Mouse (Mus musculus) frontal cortex, adult (tissue): Measurements from ENCODE around the gene H2-D1.
A peak's percentile ranks its signal among the peaks of the same experiment; 100 is the strongest.
"Not testable (repeated sequence)": the region's sequence is repeated elsewhere in the genome, so short reads cannot be mapped to it uniquely, and the experiment has no call there.

Experiments used
- ATAC-seq: cut with Nextera tagmentation; 2 replicates; pipeline ENCODE4 v1.9.2; 2017; ENCODE audit warnings: mild to moderate bottlenecking, moderate library complexity, mixed read lengths; ENCODE audit not compliant: low TSS enrichment

Gene H2-D1

GRCm38 (mm10) chr17:35257378-35257777 lies 5.2 kb upstream of the H2-D1 start:
- ATAC-seq = no peak

GRCm38 (mm10) chr17:35257824-35258491 lies 4.6 kb upstream of the H2-D1 start:
- ATAC-seq = peak; percentile 39; the same call in 1 of the 2 replicates

- ATAC-seq = no peak
These were observed 3.7 kb upstream of the H2-D1 start for GRCm38 (mm10) chr17:35258492-35259478.

GRCm38 (mm10) chr17:35259621-35260020 lies 2.9 kb upstream of the H2-D1 start:
- ATAC-seq = no peak

- ATAC-seq = no peak
These were observed 879 bp upstream of the H2-D1 start for GRCm38 (mm10) chr17:35261651-35262050.

GRCm38 (mm10) chr17:35263523-35263883 lies 973 bp downstream of the H2-D1 start:
- ATAC-seq = no peak

GRCm38 (mm10) chr17:35267399-35268086 lies 5.0 kb downstream of the H2-D1 start:
- no peak for ATAC-seq

GRCm38 (mm10) chr17:35269653-35270347 lies 7.3 kb downstream of the H2-D1 start:
- no peak for ATAC-seq

GRCm38 (mm10) chr17:35272249-35272648 lies 9.7 kb downstream of the H2-D1 start:
- ATAC-seq = no peak

GRCm38 (mm10) chr17:35274770-35275169 lies 12.2 kb downstream of the H2-D1 start:
- ATAC-seq = peak; percentile 65; the same call in 1 of the 2 replicates

- ATAC-seq = no peak
These were observed 13.9 kb downstream of the H2-D1 start for GRCm38 (mm10) chr17:35276304-35276864.

- no peak for ATAC-seq
These were observed 15.5 kb downstream of the H2-D1 start for GRCm38 (mm10) chr17:35278049-35278448.

- no peak for ATAC-seq
These were observed 16.6 kb downstream of the H2-D1 start for GRCm38 (mm10) chr17:35278957-35279688.

GRCm38 (mm10) chr17:35280276-35280675 lies 17.7 kb downstream of the H2-D1 start:
- no peak for ATAC-seq

GRCm38 (mm10) chr17:35285431-35285830 lies 22.9 kb downstream of the H2-D1 start:
- ATAC-seq = no peak

- ATAC-seq = not testable (repeated sequence)
These were observed 33.3 kb downstream of the H2-D1 start for GRCm38 (mm10) chr17:35295796-35296195.

GRCm38 (mm10) chr17:35300261-35300945 lies 37.9 kb downstream of the H2-D1 start:
- ATAC-seq = not testable (repeated sequence)

GRCm38 (mm10) chr17:35301645-35302258 lies 39.2 kb downstream of the H2-D1 start:
- peak; percentile 27; the same call in 1 of the 2 replicates for ATAC-seq

GRCm38 (mm10) chr17:35303271-35303670 lies 40.7 kb downstream of the H2-D1 start:
- no peak for ATAC-seq
